Mouse (Mus musculus): ENCODE results near the gene Zcchc4. TPM values are rescaled to one million over a fixed set of nuclear protein-coding genes. Genes with fewer than 3 reads are reported as not detected.

The Zcchc4 gene
- polyA plus RNA-seq, 1 experiment: 16.2 TPM

DNA sequence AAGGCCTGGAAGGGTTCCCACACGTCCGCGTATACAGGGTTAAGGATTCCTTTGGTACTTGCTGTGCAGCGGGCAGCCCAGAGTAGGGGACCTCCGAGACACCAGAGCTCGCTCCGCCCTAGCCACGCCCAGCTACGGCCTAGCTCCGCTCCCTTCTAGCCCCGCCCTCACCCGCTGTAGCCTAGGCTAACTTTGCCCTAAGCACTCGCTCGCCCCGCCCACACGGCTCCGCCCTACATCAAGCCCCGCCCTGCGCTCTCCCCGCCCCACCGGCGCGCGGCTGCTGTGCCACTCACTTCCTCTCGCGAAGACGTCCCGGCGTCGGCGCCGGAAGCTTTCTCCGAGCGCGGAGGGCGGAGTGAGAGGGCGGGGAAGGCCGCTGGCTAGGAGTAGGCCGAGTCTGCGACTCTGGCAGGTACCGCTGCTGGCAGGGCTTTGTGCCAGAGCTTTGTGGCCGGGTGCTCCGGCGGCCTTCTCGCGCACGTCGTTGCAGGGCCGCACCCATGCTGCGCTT, 58.6 kb downstream of the Zcchc4 start, which contains the start of gene Anapc4:
TSS of gene Anapc4 (plus strand) at position 252 of the 514 bp plus-strand sequence.
- TF ChIP-seq POLR2A (IDR thresholded peaks at IDR 0.05; ENCODE audit: borderline replicate concordance, extremely low read depth, insufficient read depth, insufficient read length, poor library complexity, severe bottlenecking): peak; percentile 86
- TF ChIP-seq CTCF (IDR thresholded peaks at IDR 0.05; ENCODE audit: borderline replicate concordance, extremely low read depth, insufficient read depth, insufficient read length): no peak
- DNase-seq (ENCODE audit: low read depth): peak; percentile 99

DNA sequence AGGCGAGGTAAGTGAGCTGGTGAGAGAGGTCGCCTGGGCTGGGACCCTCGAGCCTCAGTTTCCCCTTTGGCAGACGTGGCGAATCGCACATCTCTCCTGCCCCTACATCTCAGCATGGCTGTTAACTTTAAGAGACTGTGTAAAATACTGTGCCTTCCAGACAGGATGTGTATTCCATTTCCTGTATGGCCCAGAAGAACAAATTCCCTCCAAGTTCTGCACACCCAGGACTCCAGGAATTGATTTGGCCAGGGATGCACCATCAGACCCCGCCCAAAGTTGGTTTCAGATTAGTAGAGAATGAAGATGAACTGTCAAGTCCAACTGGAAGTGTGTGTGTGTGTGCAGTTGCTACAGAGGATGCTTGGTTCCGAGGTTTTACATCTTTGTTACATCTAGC, 59.2 kb downstream of the Zcchc4 start:
- TF ChIP-seq CTCF (IDR thresholded peaks at IDR 0.05; ENCODE audit: borderline replicate concordance, extremely low read depth, insufficient read depth, insufficient read length) (no peak), POLR2A (IDR thresholded peaks at IDR 0.05; ENCODE audit: borderline replicate concordance, extremely low read depth, insufficient read depth, insufficient read length, poor library complexity, severe bottlenecking) (no peak)
- DNase-seq (ENCODE audit: low read depth): no peak

DNA sequence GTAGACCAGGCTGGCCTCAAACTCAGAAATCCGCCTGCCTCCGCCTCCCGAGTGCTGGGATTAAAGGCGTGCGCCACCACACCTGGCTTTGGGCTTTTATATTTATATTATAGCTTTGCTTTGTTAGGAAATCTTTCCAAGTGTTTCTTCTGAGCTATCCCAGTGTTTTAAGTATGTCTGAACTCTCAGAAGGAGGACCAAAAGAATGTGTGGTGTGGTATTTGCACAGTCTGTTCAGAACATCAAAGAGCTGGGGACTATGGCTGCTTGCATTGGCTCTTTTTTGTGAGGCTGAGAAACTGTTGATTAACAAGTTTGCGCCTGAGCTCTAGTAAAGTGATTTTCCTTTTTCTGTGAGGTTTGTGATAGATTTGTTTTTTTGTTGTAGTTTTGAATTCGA, 69.1 kb downstream of the Zcchc4 start:
- TF ChIP-seq CTCF (IDR thresholded peaks at IDR 0.05; ENCODE audit: borderline replicate concordance, extremely low read depth, insufficient read depth, insufficient read length) (no peak), POLR2A (IDR thresholded peaks at IDR 0.05; ENCODE audit: borderline replicate concordance, extremely low read depth, insufficient read depth, insufficient read length, poor library complexity, severe bottlenecking) (no peak)
- DNase-seq (ENCODE audit: low read depth): no peak

DNA sequence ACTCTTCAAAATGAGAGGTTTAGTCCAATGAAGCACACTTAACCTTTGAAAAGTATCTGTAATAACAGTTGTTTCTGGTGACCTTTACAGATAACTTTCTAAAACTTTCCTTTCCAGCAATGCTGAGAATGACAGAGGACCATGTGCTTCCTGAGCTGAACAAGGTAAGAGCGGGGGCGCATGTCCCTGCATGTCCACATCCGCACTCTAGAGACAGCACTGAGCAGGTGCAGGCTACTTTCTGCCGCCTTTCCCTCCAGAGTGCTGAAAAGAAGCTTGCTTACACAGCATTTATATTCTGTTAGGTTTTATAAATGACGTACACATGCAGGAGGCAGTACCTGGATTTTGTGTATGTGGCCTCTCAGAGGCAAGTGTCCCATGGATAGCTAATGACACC, 80.5 kb downstream of the Zcchc4 start:
- DNase-seq (ENCODE audit: low read depth): no peak
- peak; percentile 18; the same call in 1 of the 2 replicates for TF ChIP-seq CTCF (IDR thresholded peaks at IDR 0.05; ENCODE audit: borderline replicate concordance, extremely low read depth, insufficient read depth, insufficient read length)
- TF ChIP-seq POLR2A (IDR thresholded peaks at IDR 0.05; ENCODE audit: borderline replicate concordance, extremely low read depth, insufficient read depth, insufficient read length, poor library complexity, severe bottlenecking): no peak

- DNase-seq (ENCODE audit: low read depth): no peak
- no peak for TF ChIP-seq POLR2A (IDR thresholded peaks at IDR 0.05; ENCODE audit: borderline replicate concordance, extremely low read depth, insufficient read depth, insufficient read length, poor library complexity, severe bottlenecking)
- TF ChIP-seq CTCF (IDR thresholded peaks at IDR 0.05; ENCODE audit: borderline replicate concordance, extremely low read depth, insufficient read depth, insufficient read length): no peak
Observed at GRCm38 (mm10) chr5:52864446-52864845, 89.2 kb downstream of the Zcchc4 start.

- DNase-seq (ENCODE audit: low read depth): peak; percentile 9
Observed at GRCm38 (mm10) chr5:52865825-52866224, 90.6 kb downstream of the Zcchc4 start.

GRCm38 (mm10) chr5:52866361-52867155, 91.3 kb downstream of the Zcchc4 start:
- DNase-seq (ENCODE audit: low read depth): no peak
- TF ChIP-seq CTCF (IDR thresholded peaks at IDR 0.05; ENCODE audit: borderline replicate concordance, extremely low read depth, insufficient read depth, insufficient read length) (no peak), POLR2A (IDR thresholded peaks at IDR 0.05; ENCODE audit: borderline replicate concordance, extremely low read depth, insufficient read depth, insufficient read length, poor library complexity, severe bottlenecking) (no peak)

More at GRCm38 (mm10) chr5:52865825-52866224, 90.6 kb downstream of the Zcchc4 start:
- no peak for TF ChIP-seq CTCF (IDR thresholded peaks at IDR 0.05; ENCODE audit: borderline replicate concordance, extremely low read depth, insufficient read depth, insufficient read length)
- no peak for TF ChIP-seq POLR2A (IDR thresholded peaks at IDR 0.05; ENCODE audit: borderline replicate concordance, extremely low read depth, insufficient read depth, insufficient read length, poor library complexity, severe bottlenecking)

GRCm38 (mm10) chr5:52868918-52869703, 93.9 kb downstream of the Zcchc4 start:
- peak; percentile 23 for DNase-seq (ENCODE audit: low read depth)
- TF ChIP-seq POLR2A (IDR thresholded peaks at IDR 0.05; ENCODE audit: borderline replicate concordance, extremely low read depth, insufficient read depth, insufficient read length, poor library complexity, severe bottlenecking) (no peak), CTCF (IDR thresholded peaks at IDR 0.05; ENCODE audit: borderline replicate concordance, extremely low read depth, insufficient read depth, insufficient read length) (no peak)

DNA sequence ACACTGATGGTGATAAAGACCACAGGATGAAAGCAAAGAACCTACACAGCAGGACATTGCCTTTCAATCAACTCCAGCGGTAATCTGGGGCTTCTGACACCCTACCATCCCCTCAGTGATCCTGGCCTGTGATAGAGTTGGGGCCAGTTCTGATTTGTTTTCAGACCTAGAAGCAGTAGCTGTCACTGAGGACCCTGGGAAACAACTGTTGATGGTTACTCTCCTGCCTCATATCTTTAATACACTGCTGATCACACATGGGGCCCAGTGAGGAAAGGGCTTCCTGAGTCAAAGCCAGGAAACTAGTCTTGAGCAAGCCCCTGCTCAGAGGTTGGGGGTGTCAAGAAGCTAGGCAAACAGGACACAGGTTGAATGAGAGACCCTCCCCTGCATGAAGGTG, 96.3 kb downstream of the Zcchc4 start:
- DNase-seq (ENCODE audit: low read depth): no peak
- TF ChIP-seq POLR2A (IDR thresholded peaks at IDR 0.05; ENCODE audit: borderline replicate concordance, extremely low read depth, insufficient read depth, insufficient read length, poor library complexity, severe bottlenecking): no peak
- no peak for TF ChIP-seq CTCF (IDR thresholded peaks at IDR 0.05; ENCODE audit: borderline replicate concordance, extremely low read depth, insufficient read depth, insufficient read length)

DNA sequence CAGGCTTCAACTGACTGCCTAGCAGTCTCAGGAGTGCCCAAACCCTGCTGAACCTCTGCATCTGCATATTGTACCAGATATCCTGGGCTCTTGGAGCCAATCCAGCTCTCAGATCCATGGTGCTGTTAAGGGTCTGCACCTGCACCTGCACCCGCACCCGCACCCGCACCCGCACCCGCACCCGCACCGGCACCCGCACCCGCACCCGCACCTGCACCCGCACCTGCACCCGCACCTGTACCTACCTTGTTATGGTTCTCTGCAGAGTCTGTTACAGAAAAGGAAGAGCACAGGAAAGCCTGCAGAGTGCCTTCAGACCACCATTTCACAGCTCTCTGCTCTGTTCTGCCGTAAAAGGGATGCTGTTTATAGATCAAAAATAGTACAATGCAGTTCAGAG, 96.8 kb downstream of the Zcchc4 start:
- no peak for DNase-seq (ENCODE audit: low read depth)
- TF ChIP-seq POLR2A (IDR thresholded peaks at IDR 0.05; ENCODE audit: borderline replicate concordance, extremely low read depth, insufficient read depth, insufficient read length, poor library complexity, severe bottlenecking): no peak

Other genes starting within 250 kb of the Zcchc4 start
- 3.1 and 8.3 TPM in 2 replicates for gene Lgi2, start 208.9 kb upstream of the Zcchc4 start, polyA plus RNA-seq (2012; rRNA removed)
- 10.5 and 11.1 TPM in 2 replicates for gene Sepsecs, start 105.7 kb upstream of the Zcchc4 start, polyA plus RNA-seq (2012; rRNA removed)
- 6.4 and 8.9 TPM in 2 replicates for gene Pi4k2b, start 33.8 kb upstream of the Zcchc4 start, polyA plus RNA-seq (2012; rRNA removed)
- gene Anapc4, start 58.6 kb downstream of the Zcchc4 start, polyA plus RNA-seq (2012; rRNA removed): 140 and 148 TPM in 2 replicates